Mouse (Mus musculus): ENCODE results near the gene Steap1.

The Steap1 gene

DNA sequence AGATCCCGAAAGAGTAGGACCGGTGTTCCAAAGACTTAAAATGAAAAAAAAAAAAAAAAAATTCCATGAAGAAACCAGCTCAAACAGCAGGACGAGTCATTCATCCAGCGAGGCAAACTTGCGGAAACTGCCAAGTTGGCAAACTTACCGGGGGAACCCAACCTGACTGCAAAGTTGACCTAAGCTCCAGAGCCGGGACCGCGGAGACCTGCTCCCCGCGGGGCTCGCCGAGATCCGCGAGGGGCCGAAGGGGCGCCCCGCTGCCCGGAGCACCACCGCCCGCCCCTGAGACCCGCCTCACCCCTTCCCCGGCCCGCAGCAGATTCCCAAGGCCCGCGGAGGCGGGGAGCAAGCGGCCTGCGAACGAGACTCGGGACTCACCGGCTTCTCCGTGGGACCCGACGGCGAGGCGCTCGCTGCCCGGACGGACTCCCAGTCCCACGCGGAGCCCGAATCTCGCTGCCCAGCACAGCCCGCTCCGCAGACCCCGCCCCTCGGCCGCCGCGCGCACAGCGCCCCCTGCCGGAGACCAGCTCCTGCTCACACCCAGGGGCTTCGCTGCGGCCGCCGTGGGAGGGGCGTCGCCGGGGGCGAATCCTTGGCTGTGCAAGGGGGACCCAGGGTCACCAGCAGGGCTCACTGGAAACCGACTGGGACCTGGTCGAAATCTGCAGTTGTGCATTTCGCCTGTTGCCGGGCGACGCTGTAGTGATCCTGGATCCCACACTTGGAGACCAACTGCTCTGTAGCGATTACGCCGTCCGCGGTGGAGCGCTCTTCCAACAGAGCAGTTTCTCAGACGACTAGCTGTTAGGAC lies at the start of gene Steap1:
Gene Steap1, minus strand, starts transcription at position 461 of the 817 bp plus-strand sequence.
- DNase-seq = peak; percentile 95

GRCm38 (mm10) chr5:5787106-5787505 lies 38.0 kb upstream of the Steap1 start:
- no peak for DNase-seq

GRCm38 (mm10) chr5:5756392-5757019 lies 7.4 kb upstream of the Steap1 start:
- DNase-seq = peak; percentile 39

GRCm38 (mm10) chr5:5755039-5755438 lies 5.9 kb upstream of the Steap1 start:
- peak; percentile 83 for DNase-seq

DNA sequence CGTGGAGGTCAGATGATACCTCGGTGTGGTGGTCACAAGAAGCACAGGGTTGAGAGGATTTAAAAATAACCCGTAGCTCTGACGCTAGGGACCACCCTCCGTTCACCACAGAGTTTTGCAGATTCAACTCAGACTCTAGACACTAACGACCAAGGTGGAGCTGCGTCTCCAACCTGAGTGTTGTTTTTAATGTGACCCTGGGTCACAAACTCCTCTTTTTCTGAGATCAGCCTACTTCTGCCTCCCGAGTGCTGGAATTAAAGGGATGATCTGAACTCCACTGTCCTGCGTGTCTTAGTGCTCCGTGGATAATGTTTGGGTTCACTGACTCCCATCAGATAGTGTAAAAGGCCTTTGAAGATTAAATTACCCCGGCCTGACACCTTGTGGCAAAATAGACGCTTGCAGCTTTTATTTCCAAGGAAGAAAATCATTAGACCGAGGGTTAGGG lies 671 bp upstream of the Steap1 start:
- peak; percentile 21 for DNase-seq

GRCm38 (mm10) chr5:5734445-5734844 lies 14.7 kb downstream of the Steap1 start:
- no peak for DNase-seq

DNA sequence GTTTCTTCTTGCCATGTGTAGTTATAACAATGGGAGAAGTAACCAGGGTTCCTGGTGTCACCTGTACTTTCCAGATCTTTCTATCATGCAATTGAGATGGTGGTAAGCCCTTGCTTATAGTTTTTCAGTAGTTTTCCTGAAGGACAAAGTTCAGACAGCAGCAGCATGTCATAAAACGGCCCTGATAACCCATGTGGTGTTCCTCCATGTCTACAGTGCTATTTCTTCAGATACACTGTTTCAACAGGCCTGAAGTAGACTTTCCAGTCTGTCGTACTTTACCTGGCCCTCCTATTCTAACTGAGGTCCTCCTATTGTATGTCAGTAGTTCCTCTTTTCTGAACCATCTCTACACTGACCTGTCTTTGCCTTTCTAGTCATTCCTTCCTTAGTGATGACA lies 16.3 kb downstream of the Steap1 start:
- no peak for DNase-seq

GRCm38 (mm10) chr5:5732208-5732607 lies 16.9 kb downstream of the Steap1 start:
- no peak for DNase-seq

- DNase-seq = no peak
Observed at GRCm38 (mm10) chr5:5729904-5730303, 19.2 kb downstream of the Steap1 start.

- DNase-seq = no peak
Observed at GRCm38 (mm10) chr5:5722217-5722616, 26.9 kb downstream of the Steap1 start.

GRCm38 (mm10) chr5:5711032-5711431 lies 38.1 kb downstream of the Steap1 start:
- no peak for DNase-seq

DNA sequence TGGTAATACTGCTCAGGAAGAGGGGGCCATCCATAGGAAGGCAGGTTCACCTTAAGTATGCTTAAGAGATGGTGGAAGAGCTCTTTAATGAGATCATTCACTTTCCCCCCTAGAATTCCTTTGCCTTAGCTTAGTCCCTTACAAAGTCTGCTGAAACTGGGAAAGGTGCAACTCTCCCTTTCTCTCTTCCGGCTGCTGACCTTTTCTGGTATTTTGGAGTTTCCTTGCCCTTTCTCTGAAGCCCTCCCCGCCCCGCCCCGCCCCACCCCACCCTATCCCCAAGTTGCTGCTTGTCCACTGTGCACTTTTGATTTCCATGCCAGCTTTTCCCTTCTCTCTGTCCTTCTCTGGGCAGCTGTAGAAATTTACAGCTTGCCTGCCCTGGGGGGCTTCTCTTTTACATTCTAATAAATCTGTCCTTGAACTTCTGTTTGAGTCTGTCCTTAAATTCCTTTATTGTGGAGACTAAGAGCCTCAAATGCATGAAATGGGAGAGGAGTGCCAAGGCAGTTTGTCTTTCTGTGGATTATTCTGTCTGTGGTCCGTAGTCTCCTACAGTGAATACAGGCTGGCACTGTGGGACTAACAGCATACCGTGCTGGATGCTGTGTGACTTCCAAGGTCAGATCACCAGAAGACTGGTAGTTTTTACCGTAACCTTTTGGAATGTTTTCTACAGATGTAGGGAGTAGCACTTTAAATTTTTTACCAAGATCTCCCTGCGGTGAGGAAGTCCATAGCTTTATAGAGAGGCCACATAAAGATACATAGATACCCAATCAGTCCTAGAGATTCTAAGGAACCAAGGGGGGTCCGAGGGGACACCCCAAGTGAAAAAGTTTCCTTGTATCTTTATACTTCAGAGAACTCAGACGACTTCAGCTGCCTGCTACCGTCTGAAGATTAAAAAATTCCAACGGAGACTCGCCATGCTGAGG lies 41.5 kb downstream of the Steap1 start:
- DNase-seq = no peak

- no peak for DNase-seq
Observed at GRCm38 (mm10) chr5:5705019-5705418, 44.1 kb downstream of the Steap1 start.

GRCm38 (mm10) chr5:5700386-5700785 lies 48.7 kb downstream of the Steap1 start:
- DNase-seq = no peak

DNA sequence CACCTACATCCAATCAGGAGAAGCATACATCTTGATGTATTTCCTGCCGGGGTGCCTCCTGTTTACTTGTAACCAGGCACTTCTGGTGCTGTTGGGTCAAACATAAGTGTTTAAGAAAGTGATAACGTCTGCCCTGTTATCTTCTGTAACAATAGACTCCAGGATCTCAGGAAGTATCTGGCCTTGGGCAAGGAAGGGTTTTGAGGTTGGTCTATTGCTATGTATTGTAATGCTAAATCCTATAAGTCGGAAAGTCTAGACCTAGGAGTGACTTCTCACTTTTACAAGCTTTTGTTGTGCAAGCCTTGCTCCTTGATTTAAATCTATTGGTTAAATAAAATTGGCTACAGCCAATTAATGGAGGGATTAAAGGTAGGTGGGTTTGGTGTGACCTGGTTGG lies 50.3 kb downstream of the Steap1 start:
- no peak for DNase-seq

GRCm38 (mm10) chr5:5695401-5695942 lies 53.7 kb downstream of the Steap1 start:
- DNase-seq = no peak

- DNase-seq = peak; percentile 34
Observed at GRCm38 (mm10) chr5:5693956-5694653, 55.0 kb downstream of the Steap1 start, which contains the start of gene Steap2. Gene Steap2 (minus strand): TSS chr5:5694578.

- no peak for DNase-seq
Observed at GRCm38 (mm10) chr5:5693541-5693955, 55.6 kb downstream of the Steap1 start.

DNA sequence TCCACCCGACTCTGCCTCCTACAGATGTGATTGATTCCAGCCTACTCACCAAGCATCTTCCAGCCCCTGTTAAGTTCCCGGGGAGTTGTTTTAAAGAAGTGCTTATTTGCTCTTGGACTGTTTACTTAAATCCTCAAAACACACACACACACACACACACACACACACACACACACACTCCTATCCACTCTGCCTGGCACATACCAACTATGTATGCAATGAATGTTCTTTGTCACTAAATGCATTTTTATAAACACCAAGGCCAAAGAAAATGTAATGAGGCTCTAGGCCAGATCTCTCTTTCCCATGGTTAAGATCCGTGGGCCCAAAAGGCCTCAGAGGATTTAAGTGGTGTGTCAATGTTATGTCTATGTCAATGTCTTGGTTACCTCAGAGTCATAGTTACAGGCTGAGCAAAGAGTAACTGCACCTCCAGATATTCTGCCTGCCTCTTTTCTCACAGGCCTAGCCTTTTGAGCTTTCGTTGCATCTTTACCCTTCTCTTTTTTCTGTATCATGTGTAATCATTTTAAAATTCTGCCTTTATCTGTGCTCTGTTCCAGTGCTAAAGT lies 56.9 kb downstream of the Steap1 start:
- no peak for DNase-seq

- no peak for DNase-seq
Observed at GRCm38 (mm10) chr5:5688945-5689540, 60.1 kb downstream of the Steap1 start.

DNA sequence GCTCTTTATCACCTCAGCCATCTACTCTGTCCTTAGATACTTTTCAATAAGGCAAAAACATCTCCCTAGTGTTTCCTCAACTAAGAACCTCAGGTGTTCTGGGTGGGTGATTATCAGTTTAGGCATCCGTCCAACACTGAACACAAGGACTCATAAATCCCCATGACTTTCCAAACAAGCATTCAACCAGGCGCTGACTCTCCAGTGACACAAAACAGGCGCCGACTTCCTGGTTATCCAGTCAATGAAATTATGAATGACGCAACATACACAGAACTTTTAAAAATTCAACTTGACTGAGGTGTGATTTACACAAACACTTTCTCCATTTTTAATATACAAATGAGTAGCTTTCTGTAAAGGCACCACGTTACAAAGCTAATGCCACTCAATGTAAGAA lies 60.9 kb downstream of the Steap1 start:
- no peak for DNase-seq
